Mouse (Mus musculus) embryonic facial prominence, embryonic 11.5 days (tissue): ENCODE results near the gene Cyfip1. TPM values are rescaled to one million over a fixed set of nuclear protein-coding genes. Genes with fewer than 3 reads are reported as not detected.

Experiments used
- ATAC-seq: fragments of 200-750 bp; cut with Nextera tagmentation; replicated peaks from 2 replicates; pipeline ENCODE4 v1.8.0; 2017; ENCODE audit warnings: low read depth; ENCODE audit not compliant: insufficient number of reproducible peaks, low FRiP score, low TSS enrichment
- DNase-seq: peaks from one replicate; pipeline ENCODE4 v3.0.0-alpha.2; 2015; ENCODE audit warnings: low spot score
- H3K27ac ChIP-seq: fragments of 300-500 bp; sonication (generic); replicated peaks from 2 replicates; pipeline ENCODE4 v1.5.1; 2014; ENCODE audit warnings: mild to moderate bottlenecking, low read depth, low read length, control low read depth
- H3K27me3 ChIP-seq: fragments of 300-500 bp; sonication (generic); 2 replicates; pipeline ENCODE4 v1.6.1; 2014; ENCODE audit warnings: mild to moderate bottlenecking, low read length, moderate library complexity, mixed read lengths; ENCODE audit not compliant: control insufficient read depth, insufficient read depth
- H3K36me3 ChIP-seq: fragments of 300-500 bp; sonication (generic); replicated peaks from 2 replicates; pipeline ENCODE4 v1.6.1; 2014; ENCODE audit warnings: low read depth, mild to moderate bottlenecking, low read length, moderate library complexity, mixed read lengths; ENCODE audit not compliant: control insufficient read depth, insufficient read depth
- H3K4me1 ChIP-seq: fragments of 300-500 bp; sonication (generic); 2 replicates; pipeline ENCODE4 v1.6.1; 2014; ENCODE audit warnings: low read length, mixed read lengths; ENCODE audit not compliant: control insufficient read depth, insufficient read depth
- H3K4me2 ChIP-seq: fragments of 300-500 bp; sonication (generic); 2 replicates; pipeline ENCODE4 v1.6.1; 2014; ENCODE audit warnings: low read depth, mild to moderate bottlenecking, control low read depth, low read length, moderate library complexity
- H3K4me3 ChIP-seq: fragments of 300-500 bp; sonication (generic); 2 replicates; pipeline ENCODE4 v1.5.1; 2014; ENCODE audit warnings: low read depth, low read length, control low read depth
- H3K9ac ChIP-seq: fragments of 300-500 bp; sonication (generic); replicated peaks from 2 replicates; pipeline ENCODE4 v1.6.1; 2014; ENCODE audit warnings: mild to moderate bottlenecking, control low read depth, low read length
- H3K9me3 ChIP-seq: fragments of 300-500 bp; sonication (generic); replicated peaks from 2 replicates; pipeline ENCODE4 v1.6.1; 2016; ENCODE audit warnings: mild to moderate bottlenecking, low read length, inconsistent platforms, mixed read lengths; ENCODE audit not compliant: control insufficient read depth
- whole genome bisulfite sequencing: fragments of 180-500 bp; shearing (Covaris S2); extraction: QIAGEN DNeasy Blood & Tissue Kit; methylation state at CpG from one replicate; pipeline ENCODE4 v1.1.7; 2014; 5-methylcytosine and 5-hydroxymethylcytosine counted together
- polyA plus RNA-seq: library from polyadenylated mRNA; unstranded; fragments of >200 nt; fragmentation: Nextera tagmentation; extraction: Ambion mirVana; gene quantifications from 2 replicates; pipeline ENCODE4 v1.2.1, GENCODE M21; 2014

The Cyfip1 gene
- polyA plus RNA-seq, 1 experiment from 2014 or later, result 122 TPM

GRCm38 (mm10) chr7:55836877-55837276, 4.7 kb upstream of the Cyfip1 start:
- WGBS, result 85% methylated on average over 4 of the region's 4 CpGs
- H3K4me2 ChIP-seq, result no peak overlapping the region

GRCm38 (mm10) chr7:55841977-55842503, 495 bp downstream of the Cyfip1 start:
- H3K27ac ChIP-seq, result peak overlapping the region; percentile 92
- DNase-seq, result peak; percentile 92
- 0% methylated on average over 44 of the region's 47 CpGs for WGBS
- no peaks in the 10 kb centered on the region for H3K4me1 ChIP-seq
- H3K4me2 ChIP-seq, result peak overlapping the region; percentile 59
- ATAC-seq, result peak; percentile 97
- no peaks in the 10 kb centered on the region for H3K27me3 ChIP-seq
- no peaks in the 10 kb centered on the region for H3K9me3 ChIP-seq
- H3K36me3 ChIP-seq, result no peaks in the 10 kb centered on the region
- peak overlapping the region; percentile 96 for H3K9ac ChIP-seq
- peak overlapping the region; percentile 90 for H3K4me3 ChIP-seq

More at GRCm38 (mm10) chr7:55836877-55837276, 4.7 kb upstream of the Cyfip1 start:
- Histone ChIP-seq H3K36me3 (no peaks in the 10 kb centered on the region), H3K4me3 (no peak overlapping the region), H3K9me3 (no peaks in the 10 kb centered on the region), H3K27me3 (no peaks in the 10 kb centered on the region), H3K4me1 (no peaks in the 10 kb centered on the region), H3K9ac (no peak overlapping the region), H3K27ac (no peak overlapping the region)
- ATAC-seq (no peak), DNase-seq (no peak)

GRCm38 (mm10) chr7:55842504-55843152, 1.1 kb downstream of the Cyfip1 start:
- Histone ChIP-seq H3K27me3 (no peaks in the 10 kb centered on the region), H3K4me1 (no peaks in the 10 kb centered on the region), H3K4me3 (peak overlapping the region; percentile 90), H3K27ac (peak overlapping the region; percentile 92), H3K36me3 (no peaks in the 10 kb centered on the region), H3K4me2 (peak overlapping the region; percentile 59), H3K9me3 (no peaks in the 10 kb centered on the region), H3K9ac (peak overlapping the region; percentile 96)
- DNase-seq (peak; percentile 60), ATAC-seq (peak; percentile 40)
- under 1% methylated on average over 40 of the region's 40 CpGs for WGBS

DNA sequence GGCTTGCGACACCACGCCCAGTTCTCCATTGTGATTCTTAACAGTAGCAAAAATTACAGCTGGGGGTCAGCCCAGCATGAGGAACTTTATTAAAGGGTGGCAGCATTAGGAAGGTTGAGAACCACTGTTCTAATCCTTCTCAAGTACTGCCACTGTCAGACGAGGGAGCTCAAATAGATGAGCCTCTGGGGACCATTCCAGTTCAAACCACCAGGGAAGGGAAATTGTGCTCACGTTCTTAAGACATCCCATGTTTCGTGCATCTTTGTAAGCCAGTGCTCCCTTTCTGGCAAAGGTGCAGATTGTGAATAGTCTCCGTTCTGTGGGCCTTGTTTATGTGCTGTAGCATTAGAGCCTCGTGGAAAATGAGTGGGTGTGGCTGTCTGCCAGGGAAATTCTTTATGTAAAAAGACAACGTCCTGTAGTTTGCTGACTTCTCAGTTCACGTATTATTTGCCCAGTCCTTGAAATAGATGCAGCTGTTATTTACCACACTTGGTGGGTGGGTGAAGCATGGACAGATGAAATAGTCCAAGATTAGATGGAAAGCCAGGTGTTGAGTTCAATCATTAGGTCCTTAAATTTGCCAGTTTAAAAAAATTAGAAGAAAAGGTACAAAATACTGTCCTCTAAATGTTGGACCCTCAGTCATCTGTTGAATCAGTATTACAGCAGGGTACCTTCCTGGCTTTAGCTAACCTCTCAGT, 5.2 kb downstream of the Cyfip1 start:
- Histone ChIP-seq H3K27ac (no peak overlapping the region), H3K27me3 (no peaks in the 10 kb centered on the region), H3K4me1 (no peaks in the 10 kb centered on the region), H3K9ac (no peak overlapping the region), H3K36me3 (no peaks in the 10 kb centered on the region), H3K9me3 (no peaks in the 10 kb centered on the region), H3K4me3 (no peak overlapping the region), H3K4me2 (no peak overlapping the region)
- no peak for DNase-seq
- ATAC-seq, result no peak
- WGBS, result 71% methylated on average over 9 of the region's 9 CpGs

- 22% methylated on average over 14 of the region's 14 CpGs for WGBS
These were observed 8.5 kb downstream of the Cyfip1 start for GRCm38 (mm10) chr7:55849948-55850571.

DNA sequence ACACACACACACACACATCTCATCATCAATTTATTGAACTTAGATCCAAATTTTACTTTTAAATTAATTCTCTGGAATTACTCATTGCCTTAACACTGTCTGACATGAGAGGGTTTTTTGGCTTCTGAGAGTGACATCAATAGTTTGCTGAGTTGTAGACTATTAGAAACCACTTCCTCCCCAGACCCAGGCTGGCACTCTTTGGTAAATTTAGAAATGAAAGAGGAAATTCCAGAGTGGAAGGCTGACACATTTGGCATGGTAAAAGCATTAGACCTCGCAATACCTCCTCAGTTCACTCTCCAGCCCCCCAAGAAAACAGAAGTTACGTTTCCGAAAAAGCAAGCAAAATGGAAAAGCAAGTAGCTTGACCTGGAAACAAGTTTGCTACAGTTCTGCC, 11.2 kb downstream of the Cyfip1 start:
- Histone ChIP-seq H3K9ac (no peak overlapping the region), H3K4me2 (no peak overlapping the region), H3K27me3 (no peaks in the 10 kb centered on the region), H3K9me3 (no peaks in the 10 kb centered on the region), H3K36me3 (no peaks in the 10 kb centered on the region), H3K4me1 (no peaks in the 10 kb centered on the region), H3K4me3 (no peak overlapping the region), H3K27ac (no peak overlapping the region)
- WGBS, result 88% methylated on average over 3 of the region's 3 CpGs
- ATAC-seq, result no peak
- no peak for DNase-seq

More at GRCm38 (mm10) chr7:55849948-55850571, 8.5 kb downstream of the Cyfip1 start:
- Histone ChIP-seq H3K4me2 (peak overlapping the region; percentile 24), H3K27ac (peak overlapping the region; percentile 63; the same call in 1 of the 2 replicates), H3K4me1 (no peaks in the 10 kb centered on the region), H3K27me3 (no peaks in the 10 kb centered on the region), H3K9ac (no peak overlapping the region), H3K36me3 (no peaks in the 10 kb centered on the region), H3K4me3 (no peak overlapping the region), H3K9me3 (no peaks in the 10 kb centered on the region)
- DNase-seq, result peak; percentile 73
- peak; percentile 82 for ATAC-seq

DNA sequence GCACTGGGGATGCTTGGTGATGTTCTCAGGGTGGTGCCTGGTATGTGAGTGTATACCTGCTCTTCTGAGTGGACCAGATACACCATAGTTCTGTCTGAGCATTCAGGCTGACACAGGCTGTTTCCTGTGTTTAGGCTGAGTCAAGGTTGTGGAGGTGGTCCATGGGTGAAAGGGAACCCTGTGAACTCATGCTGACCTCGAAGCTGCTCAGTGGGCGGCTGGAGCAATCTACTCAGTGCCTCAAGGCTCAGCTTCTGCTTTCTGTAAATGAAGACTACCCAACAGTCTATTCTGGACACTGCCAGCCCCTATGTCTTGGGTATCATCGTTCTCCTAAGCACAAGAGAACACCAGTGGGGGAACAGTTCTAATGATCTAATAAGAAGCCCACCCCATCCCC, 14.1 kb downstream of the Cyfip1 start:
- Histone ChIP-seq H3K27me3 (no peaks in the 10 kb centered on the region), H3K27ac (no peak overlapping the region), H3K9ac (no peak overlapping the region), H3K9me3 (no peaks in the 10 kb centered on the region), H3K36me3 (no peaks in the 10 kb centered on the region), H3K4me1 (no peaks in the 10 kb centered on the region), H3K4me3 (no peak overlapping the region), H3K4me2 (no peak overlapping the region)
- DNase-seq (no peak), ATAC-seq (no peak)
- 80% methylated on average over 3 of the region's 3 CpGs for WGBS

- Histone ChIP-seq H3K27me3 (no peaks in the 10 kb centered on the region), H3K9me3 (no peaks in the 10 kb centered on the region), H3K4me2 (no peak overlapping the region), H3K9ac (no peak overlapping the region), H3K4me3 (no peak overlapping the region), H3K36me3 (no peaks in the 10 kb centered on the region), H3K4me1 (no peaks in the 10 kb centered on the region), H3K27ac (no peak overlapping the region)
- ATAC-seq (no peak), DNase-seq (no peak)
- 93% methylated on average over 4 of the region's 4 CpGs for WGBS
These were observed 15.2 kb downstream of the Cyfip1 start for GRCm38 (mm10) chr7:55856741-55857140.
